Mouse (Mus musculus) CH12F3 (cell line): ENCODE results near the gene Pnpla8.

ENCODE experiments used
- in situ Hi-C: fragments of 300-500 bp; cut with MboI; formaldehyde crosslinking; loops from 2 replicates; pipeline ENCODE4 v1.14.3; 2020; ENCODE audit warnings: low sequenced_read_pairs

The Pnpla8 gene

DNA sequence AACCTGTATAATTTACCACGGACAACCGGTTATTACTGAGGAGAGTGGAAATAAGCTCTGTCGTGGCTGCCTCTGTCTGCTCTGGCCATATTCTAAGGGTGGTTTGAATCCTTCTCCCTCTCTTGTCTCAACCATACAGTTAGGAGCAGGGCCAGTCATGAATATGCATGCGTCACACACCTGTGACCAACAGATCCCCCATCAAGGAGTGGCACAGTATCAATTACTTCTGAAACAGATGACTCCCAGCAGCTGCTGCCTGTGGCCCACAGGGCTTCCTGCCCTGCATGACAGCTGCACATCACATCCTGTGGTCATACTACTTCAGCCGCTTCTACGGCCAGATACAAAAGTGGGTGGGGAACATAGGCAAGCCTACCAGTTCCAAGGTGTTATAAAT, 122.9 kb downstream of the Pnpla8 start:
- in situ Hi-C loops = no loop called here

DNA sequence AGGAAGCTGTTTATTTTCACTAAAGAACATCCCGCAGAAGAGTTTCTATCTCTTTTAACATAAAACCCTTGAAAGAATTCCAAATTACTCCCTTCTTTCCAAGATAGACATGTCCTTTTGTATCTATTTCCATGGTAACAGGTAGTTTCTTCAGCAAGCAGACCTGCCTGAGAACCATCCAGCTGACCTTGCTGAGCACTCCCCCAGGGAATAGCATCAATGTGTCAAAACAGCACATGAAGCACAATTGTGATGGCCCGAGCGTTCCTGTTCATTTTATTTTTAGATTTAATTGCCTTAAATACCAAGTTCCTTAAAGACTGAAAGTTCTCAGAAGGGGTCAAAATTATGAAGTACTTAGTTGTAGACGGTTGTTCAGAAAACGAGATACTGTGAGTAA, 124.1 kb downstream of the Pnpla8 start:
- in situ Hi-C loops = no loop called here

DNA sequence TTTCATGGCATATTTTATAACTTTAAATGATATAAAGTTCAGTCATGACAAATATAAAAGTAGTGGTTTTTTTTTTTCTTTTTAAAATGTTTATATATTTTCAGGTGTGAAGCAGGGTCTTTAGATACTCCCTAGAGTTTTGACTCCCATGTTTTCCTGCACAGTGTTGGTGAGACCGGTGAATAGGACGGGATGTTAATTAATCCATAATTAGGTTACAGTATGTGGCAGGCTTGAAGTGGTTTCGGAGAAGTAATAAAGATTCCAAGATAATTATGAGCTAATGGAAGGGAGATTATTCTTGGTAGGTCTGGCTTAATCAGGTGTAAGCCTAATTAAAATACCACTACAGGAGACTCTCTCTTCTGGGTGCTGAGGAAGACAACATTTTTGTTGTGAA, 125.0 kb downstream of the Pnpla8 start:
- in situ Hi-C loops = no loop called here

DNA sequence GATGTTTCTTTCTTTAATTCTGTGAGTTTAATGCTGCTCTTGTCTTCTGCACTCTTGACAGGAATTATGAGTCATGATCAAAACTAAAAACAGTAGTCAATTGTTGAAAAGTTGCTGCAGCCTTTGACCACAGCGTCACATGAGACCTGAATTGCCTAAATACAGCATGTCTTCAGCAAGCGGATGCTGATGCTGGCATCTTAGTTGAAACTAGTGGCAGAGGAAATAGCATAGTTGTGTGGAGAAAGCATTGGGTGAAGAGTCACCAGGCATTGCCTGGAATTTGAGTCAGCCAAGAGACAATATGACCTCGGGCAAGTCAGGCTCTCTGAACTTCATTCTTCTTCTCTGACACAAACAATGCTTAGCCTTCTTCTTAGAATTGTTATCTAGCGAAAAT, 133.9 kb downstream of the Pnpla8 start:
- in situ Hi-C loops = no loop called here

DNA sequence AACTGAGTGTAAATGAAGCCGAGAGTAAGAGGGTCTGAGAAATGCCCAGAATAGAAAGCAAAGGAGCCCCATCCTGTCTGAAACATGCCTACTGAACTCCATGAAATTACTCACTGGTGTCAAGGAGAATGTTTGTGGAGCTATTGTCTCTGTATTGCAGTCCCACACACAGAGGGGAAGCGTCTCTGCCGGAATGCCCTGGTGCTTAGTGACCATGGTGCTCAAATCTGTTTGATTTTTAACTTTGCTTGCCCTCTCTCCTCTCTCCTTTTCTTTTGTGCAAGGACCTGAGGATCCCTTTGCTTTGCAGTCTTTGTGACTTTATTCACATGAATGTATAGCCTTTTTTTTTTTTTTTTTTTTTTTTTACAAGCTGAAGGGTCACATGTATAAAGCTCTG, 136.3 kb downstream of the Pnpla8 start:
- in situ Hi-C loops = no loop called here

DNA sequence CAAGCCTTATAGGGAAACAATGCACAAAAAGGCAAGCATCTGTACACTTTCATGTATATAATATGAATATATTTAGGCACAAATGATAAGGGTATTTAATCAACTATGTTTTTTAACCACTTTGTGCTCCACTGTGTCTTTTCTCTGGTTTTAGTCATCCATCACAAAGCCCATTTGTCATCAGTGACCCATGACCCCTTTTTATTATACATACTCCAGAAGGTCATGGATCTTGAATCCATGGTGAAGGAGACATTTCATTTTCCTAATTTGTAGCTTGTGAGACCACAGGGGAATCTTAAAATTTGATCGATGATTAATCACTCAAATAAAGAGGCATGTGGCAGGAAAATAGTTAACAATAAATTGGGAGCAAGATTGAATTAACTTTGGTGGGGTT, 136.7 kb downstream of the Pnpla8 start:
- in situ Hi-C loops = no loop called here

DNA sequence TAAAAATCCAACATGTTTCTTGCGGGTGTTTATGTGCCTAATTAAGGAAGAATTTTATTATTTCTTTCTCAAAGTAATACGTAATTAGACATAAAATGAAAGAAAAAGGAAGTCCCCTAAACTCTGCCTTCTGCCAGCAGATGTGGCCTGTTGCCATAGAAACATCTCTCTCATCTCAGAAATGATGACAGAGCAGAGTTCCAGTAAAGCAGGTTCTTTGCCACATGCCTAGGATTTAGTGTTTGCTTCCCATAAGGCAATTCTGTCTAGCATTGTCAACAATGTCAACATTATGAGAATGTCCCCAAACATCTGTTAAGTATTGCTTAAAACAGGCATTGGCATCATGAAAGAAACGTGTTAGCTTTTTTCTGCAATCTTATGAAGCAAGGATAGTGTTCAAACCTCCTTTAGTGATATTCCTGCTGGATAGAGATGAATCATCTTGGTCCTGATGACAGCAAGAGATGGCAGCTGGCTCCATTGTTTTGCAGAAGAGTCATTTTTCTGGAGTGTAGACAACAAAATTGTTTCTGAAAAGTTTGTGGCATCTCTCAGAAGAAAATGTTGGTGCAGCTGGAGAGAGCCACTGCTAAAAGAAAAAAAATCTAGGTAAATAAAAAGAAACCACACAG, 150.0 kb downstream of the Pnpla8 start:
- in situ Hi-C loops = no loop called here
